Mouse (Mus musculus) thymus, postnatal 36 days (tissue): ENCODE results near the gene Gm5771.
"Not testable (repeated sequence)": the region's sequence is repeated elsewhere in the genome, so short reads cannot be mapped to it uniquely, and the experiment has no call there.

Experiments
- DNase-seq, 2 experiments: peaks; one replicate each; pipeline ENCODE4 v3.0.0; 2022; ENCODE audit warnings: mixed read lengths in 2 of 2

Gene Gm5771

GRCm38 (mm10) chr6:41392056-41392455, at the start of gene Gm5771:
Gene Gm5771 (plus strand): TSS chr6:41392356.
- not testable (repeated sequence) for DNase-seq

GRCm38 (mm10) chr6:41353932-41354331, 38.2 kb upstream of the Gm5771 start, which contains the start of gene Try10:
Gene Try10 (plus strand): TSS chr6:41354105.
- no peak for DNase-seq

GRCm38 (mm10) chr6:41373772-41374171, 18.4 kb upstream of the Gm5771 start:
- DNase-seq: not testable (repeated sequence)

GRCm38 (mm10) chr6:41377578-41377977, 14.6 kb upstream of the Gm5771 start, which contains the start of gene Prss3:
Gene Prss3 (minus strand): TSS chr6:41377678.
- DNase-seq: not testable (repeated sequence)

- DNase-seq: no peak
These were observed 5.4 kb upstream of the Gm5771 start for GRCm38 (mm10) chr6:41386781-41387180.

GRCm38 (mm10) chr6:41391640-41392039, 516 bp upstream of the Gm5771 start:
- not testable (repeated sequence) for DNase-seq

GRCm38 (mm10) chr6:41442261-41442660, 50.1 kb downstream of the Gm5771 start:
- DNase-seq: not testable (repeated sequence)

- not testable (repeated sequence) for DNase-seq
These were observed 53.9 kb downstream of the Gm5771 start, which contains the start of gene Gm10334 for GRCm38 (mm10) chr6:41446045-41446444. Gene Gm10334 (minus strand): TSS chr6:41446145.
